Mouse (Mus musculus): ENCODE results near the gene Masp1.

GRCm38 (mm10) chr16:23492783-23493182, 27.8 kb downstream of the Masp1 start:
- TF ChIP-seq CTCF (conservative IDR thresholded peaks at IDR 0.05; ENCODE audit: insufficient read depth, insufficient read length, low read depth, low read length) (no peak), POLR2A (IDR thresholded peaks at IDR 0.05; ENCODE audit: low read depth, low read length) (no peak)

Measured in kidney, adult 2 months (tissue).